Mouse (Mus musculus): ENCODE results near the gene Myb. TPM values are rescaled to one million over a fixed set of nuclear protein-coding genes. Genes with fewer than 3 reads are reported as not detected.

The Myb gene
- total RNA-seq, 1 experiment, result 2.4 TPM

DNA sequence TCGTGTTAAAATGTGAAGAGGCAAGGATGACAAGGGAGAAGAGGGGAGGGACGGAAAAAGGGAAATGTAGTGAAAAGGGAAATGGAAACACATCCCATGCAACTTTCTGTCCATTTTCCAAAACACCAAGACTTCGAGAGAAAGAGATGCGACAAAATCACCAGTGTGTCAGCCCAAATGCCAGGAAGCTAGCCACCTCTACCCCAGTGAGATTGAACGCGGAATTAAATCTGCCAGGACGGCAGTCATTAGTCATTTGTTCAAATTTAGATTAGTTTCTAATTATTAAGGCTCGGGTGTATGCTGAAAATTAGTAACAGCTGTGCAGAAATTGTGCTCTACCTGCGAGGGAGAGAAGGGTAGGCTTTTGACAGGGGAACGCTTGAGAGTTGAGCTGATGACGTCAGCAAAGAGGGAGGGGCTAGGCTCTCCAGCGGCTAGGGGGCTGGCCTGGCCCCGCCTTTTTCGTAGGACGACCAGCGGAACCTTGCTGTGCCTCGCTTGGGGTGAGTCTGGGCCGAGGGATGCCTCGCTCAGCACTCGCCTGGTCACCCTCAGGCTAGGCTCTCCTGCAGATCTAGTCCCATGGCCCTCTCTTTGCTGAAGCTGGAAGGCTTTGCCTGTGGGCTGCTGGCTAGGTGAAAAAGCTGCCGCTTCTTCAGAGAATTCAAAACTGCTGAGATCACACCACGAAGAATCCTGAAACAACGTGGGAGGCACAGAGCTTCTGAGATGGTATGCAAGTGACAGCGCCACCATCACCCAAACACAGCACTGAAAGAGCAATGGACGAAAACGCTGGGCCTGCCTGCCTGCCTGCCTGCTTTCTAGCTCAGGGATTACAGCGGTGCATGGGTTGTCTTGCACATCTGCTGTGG is 15.9 kb downstream of the Myb start:
- H3K4me1 ChIP-seq (ENCODE audit: control insufficient read depth in 2 of 2, insufficient read depth in 2 of 2, low read length in 2 of 2, poor library complexity in 1 of 2), result no peaks in the 10 kb centered on the region
- TF ChIP-seq CHD2 (IDR thresholded peaks at IDR 0.05; ENCODE audit: low read depth, low read length), result no peak
- TF ChIP-seq ZC3H11A (IDR thresholded peaks at IDR 0.05; ENCODE audit: borderline replicate concordance, low read depth, low read length), result no peak
- TF ChIP-seq MAFK (IDR thresholded peaks at IDR 0.05; ENCODE audit: insufficient read depth, low read depth, low read length), result no peak
- no peak for TF ChIP-seq ZNF384 (IDR thresholded peaks at IDR 0.05; ENCODE audit: low read depth, low read length)
- no peak for TF ChIP-seq HCFC1 (IDR thresholded peaks at IDR 0.05; ENCODE audit: borderline replicate concordance, insufficient read depth, low read length)
- in situ Hi-C loops (cut with MboI; ENCODE audit: low sequenced_read_pairs in 2 of 2, unreplicated experiment in 2 of 2), result no loop called here
- no peak overlapping the region for H3K9ac ChIP-seq (ENCODE audit: insufficient read depth, low read depth, low read length, poor library complexity, severe bottlenecking)
- peak; percentile 88 for DNase-seq (ENCODE audit: low read depth, low spot score)
- H3K9me3 ChIP-seq (ENCODE audit: control insufficient read depth, insufficient read depth, low read depth, low read length), result no peaks in the 10 kb centered on the region
- H3K36me3 ChIP-seq (ENCODE audit: control insufficient read depth, insufficient read depth, low read length, poor library complexity, severe bottlenecking), result peaks cover 10% of the 10 kb centered on the region; the same call in 1 of the 2 replicates
- peak overlapping the region; percentile 15 to 74 for H3K4me3 ChIP-seq (ENCODE audit: insufficient read depth in 1 of 2, low read depth in 1 of 2, low read length in 2 of 2, poor library complexity in 1 of 2, severe bottlenecking in 1 of 2)
- H3K27ac ChIP-seq (ENCODE audit: insufficient read depth, low read depth, low read length, poor library complexity, severe bottlenecking), result no peak overlapping the region

- H3K36me3 ChIP-seq (ENCODE audit: control insufficient read depth, insufficient read depth, low read length, poor library complexity, severe bottlenecking), result peaks cover 2% of the 10 kb centered on the region; the same call in 1 of the 2 replicates
- no peaks in the 10 kb centered on the region for H3K9me3 ChIP-seq (ENCODE audit: control insufficient read depth, insufficient read depth, low read depth, low read length)
- H3K4me1 ChIP-seq (ENCODE audit: control insufficient read depth in 2 of 2, insufficient read depth in 2 of 2, low read length in 2 of 2, poor library complexity in 1 of 2), result peaks cover 2 to 9% of the 10 kb centered on the region in 2 experiments; a peak in 3 of 4 replicates
- no peak for DNase-seq (ENCODE audit: low read depth, low spot score)
- H3K27ac ChIP-seq (ENCODE audit: insufficient read depth, low read depth, low read length, poor library complexity, severe bottlenecking), result no peak overlapping the region
- no peak for TF ChIP-seq HCFC1 (IDR thresholded peaks at IDR 0.05; ENCODE audit: borderline replicate concordance, insufficient read depth, low read length)
- TF ChIP-seq MAFK (IDR thresholded peaks at IDR 0.05; ENCODE audit: insufficient read depth, low read depth, low read length), result no peak
- TF ChIP-seq ZC3H11A (IDR thresholded peaks at IDR 0.05; ENCODE audit: borderline replicate concordance, low read depth, low read length), result no peak
- no peak for TF ChIP-seq ZNF384 (IDR thresholded peaks at IDR 0.05; ENCODE audit: low read depth, low read length)
- no peak for TF ChIP-seq CHD2 (IDR thresholded peaks at IDR 0.05; ENCODE audit: low read depth, low read length)
- H3K9ac ChIP-seq (ENCODE audit: insufficient read depth, low read depth, low read length, poor library complexity, severe bottlenecking), result no peak overlapping the region
- in situ Hi-C loops (cut with MboI; ENCODE audit: low sequenced_read_pairs in 2 of 2, unreplicated experiment in 2 of 2), result no loop called here
- no peak overlapping the region for H3K4me3 ChIP-seq (ENCODE audit: insufficient read depth in 1 of 2, low read depth in 1 of 2, low read length in 2 of 2, poor library complexity in 1 of 2, severe bottlenecking in 1 of 2)
These were observed 25.5 kb downstream of the Myb start for GRCm38 (mm10) chr10:21135297-21135696.

DNA sequence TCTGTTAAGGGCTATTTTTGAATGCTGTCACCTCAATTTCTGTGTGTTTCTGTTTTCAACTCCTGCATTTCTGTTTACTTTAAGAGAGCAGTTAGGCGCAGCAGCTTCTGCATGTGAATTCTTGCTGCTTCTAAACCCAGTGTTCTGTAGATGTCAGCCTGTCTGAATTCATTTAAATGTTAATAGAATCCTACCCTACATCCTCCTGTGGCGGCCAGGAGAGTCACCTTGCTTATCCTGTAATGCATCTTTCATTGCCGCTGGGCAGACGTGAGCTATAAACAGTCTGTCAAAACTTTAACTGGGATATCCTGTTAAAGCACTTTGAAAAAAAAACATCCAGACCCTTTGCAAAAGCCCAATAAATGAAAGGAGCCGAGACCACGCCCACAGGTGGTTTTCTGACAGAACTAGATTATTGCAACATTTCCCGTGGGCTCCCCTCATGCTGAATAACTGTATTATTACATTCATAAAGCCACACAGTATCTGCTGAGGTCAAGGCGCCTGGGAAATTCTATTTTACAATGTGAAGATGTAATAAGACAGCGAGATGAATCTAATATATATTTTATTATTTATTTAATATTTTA is 29.8 kb downstream of the Myb start:
- Histone ChIP-seq H3K27ac (ENCODE audit: insufficient read depth, low read depth, low read length, poor library complexity, severe bottlenecking) (no peak overlapping the region; the same call in 1 of the 2 replicates), H3K4me3 (ENCODE audit: insufficient read depth in 1 of 2, low read depth in 1 of 2, low read length in 2 of 2, poor library complexity in 1 of 2, severe bottlenecking in 1 of 2) (no peak overlapping the region), H3K9ac (ENCODE audit: insufficient read depth, low read depth, low read length, poor library complexity, severe bottlenecking) (no peak overlapping the region), H3K36me3 (ENCODE audit: control insufficient read depth, insufficient read depth, low read length, poor library complexity, severe bottlenecking) (peaks cover 2% of the 10 kb centered on the region; the same call in 1 of the 2 replicates), H3K9me3 (ENCODE audit: control insufficient read depth, insufficient read depth, low read depth, low read length) (no peaks in the 10 kb centered on the region), H3K4me1 (ENCODE audit: control insufficient read depth in 2 of 2, insufficient read depth in 2 of 2, low read length in 2 of 2, poor library complexity in 1 of 2) (peaks cover 4 to 31% of the 10 kb centered on the region in 2 experiments; a peak in 3 of 4 replicates)
- TF ChIP-seq CHD2 (IDR thresholded peaks at IDR 0.05; ENCODE audit: low read depth, low read length), result no peak
- no peak for TF ChIP-seq ZNF384 (IDR thresholded peaks at IDR 0.05; ENCODE audit: low read depth, low read length)
- no peak for TF ChIP-seq ZC3H11A (IDR thresholded peaks at IDR 0.05; ENCODE audit: borderline replicate concordance, low read depth, low read length)
- no peak for TF ChIP-seq MAFK (IDR thresholded peaks at IDR 0.05; ENCODE audit: insufficient read depth, low read depth, low read length)
- TF ChIP-seq HCFC1 (IDR thresholded peaks at IDR 0.05; ENCODE audit: borderline replicate concordance, insufficient read depth, low read length), result no peak
- no peak for DNase-seq (ENCODE audit: low read depth, low spot score)
- in situ Hi-C loops (cut with MboI; ENCODE audit: low sequenced_read_pairs in 2 of 2, unreplicated experiment in 2 of 2), result no loop called here

GRCm38 (mm10) chr10:21128086-21128611 is 32.6 kb downstream of the Myb start:
- Histone ChIP-seq H3K9me3 (ENCODE audit: control insufficient read depth, insufficient read depth, low read depth, low read length) (no peaks in the 10 kb centered on the region), H3K4me1 (ENCODE audit: control insufficient read depth in 2 of 2, insufficient read depth in 2 of 2, low read length in 2 of 2, poor library complexity in 1 of 2) (peaks cover 2 to 30% of the 10 kb centered on the region in 2 experiments), H3K27ac (ENCODE audit: insufficient read depth, low read depth, low read length, poor library complexity, severe bottlenecking) (no peak overlapping the region; the same call in 1 of the 2 replicates), H3K36me3 (ENCODE audit: control insufficient read depth, insufficient read depth, low read length, poor library complexity, severe bottlenecking) (no peaks in the 10 kb centered on the region; the same call in 1 of the 2 replicates), H3K9ac (ENCODE audit: insufficient read depth, low read depth, low read length, poor library complexity, severe bottlenecking) (no peak overlapping the region), H3K4me3 (ENCODE audit: insufficient read depth in 1 of 2, low read depth in 1 of 2, low read length in 2 of 2, poor library complexity in 1 of 2, severe bottlenecking in 1 of 2) (no peak overlapping the region)
- no peak for DNase-seq (ENCODE audit: low read depth, low spot score)
- in situ Hi-C loops (cut with MboI; ENCODE audit: low sequenced_read_pairs in 2 of 2, unreplicated experiment in 2 of 2), result no loop called here
- no peak for TF ChIP-seq ZC3H11A (IDR thresholded peaks at IDR 0.05; ENCODE audit: borderline replicate concordance, low read depth, low read length)
- no peak for TF ChIP-seq CHD2 (IDR thresholded peaks at IDR 0.05; ENCODE audit: low read depth, low read length)
- TF ChIP-seq MAFK (IDR thresholded peaks at IDR 0.05; ENCODE audit: insufficient read depth, low read depth, low read length), result no peak
- TF ChIP-seq ZNF384 (IDR thresholded peaks at IDR 0.05; ENCODE audit: low read depth, low read length), result no peak
- TF ChIP-seq HCFC1 (IDR thresholded peaks at IDR 0.05; ENCODE audit: borderline replicate concordance, insufficient read depth, low read length), result no peak
